Mouse (Mus musculus): ENCODE measurements around the gene Pdcd5.

The Pdcd5 gene

DNA sequence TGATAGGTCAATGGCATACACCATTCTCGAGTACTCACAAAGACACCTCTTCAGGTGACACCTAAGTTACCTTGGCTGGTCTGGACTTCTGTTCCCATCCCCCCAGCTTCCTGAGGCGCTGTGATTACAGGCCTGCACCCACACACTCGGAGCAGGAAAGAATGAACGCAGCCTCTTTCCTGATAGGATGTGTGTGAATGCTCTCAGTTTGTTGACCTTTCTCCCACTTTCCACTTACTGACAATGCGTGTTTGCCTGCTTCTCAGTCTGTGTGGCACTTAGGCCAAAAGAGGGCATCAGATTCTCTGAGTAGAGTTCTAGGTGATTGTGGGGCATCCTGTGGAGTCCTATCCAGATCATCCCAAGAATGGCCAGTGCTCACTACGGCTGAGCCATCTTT is 7.2 kb downstream of the Pdcd5 start:
- DNase-seq, result no peak

DNA sequence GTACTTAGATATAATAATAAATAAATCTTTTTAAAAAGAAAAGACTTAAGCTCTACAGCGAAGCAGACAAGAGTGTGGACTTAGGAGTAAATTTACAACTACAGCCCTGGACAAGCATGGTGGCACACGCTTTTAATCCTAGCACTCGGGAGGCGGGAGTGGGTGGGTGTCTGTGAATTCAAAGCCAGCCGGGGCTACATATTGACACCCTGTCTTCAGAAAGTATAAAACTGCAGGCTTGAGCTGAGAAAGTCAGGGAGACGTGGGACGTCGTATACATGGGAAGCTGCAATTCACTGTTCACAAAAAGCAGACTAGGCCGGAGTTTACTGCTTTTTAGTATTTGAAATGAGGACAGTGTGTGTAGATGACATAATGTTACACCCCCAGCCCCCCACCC is 10.4 kb downstream of the Pdcd5 start:
- no peak for DNase-seq

- no peak for DNase-seq
Measured at GRCm38 (mm10) chr7:35636229-35636628, 11.1 kb downstream of the Pdcd5 start.

DNA sequence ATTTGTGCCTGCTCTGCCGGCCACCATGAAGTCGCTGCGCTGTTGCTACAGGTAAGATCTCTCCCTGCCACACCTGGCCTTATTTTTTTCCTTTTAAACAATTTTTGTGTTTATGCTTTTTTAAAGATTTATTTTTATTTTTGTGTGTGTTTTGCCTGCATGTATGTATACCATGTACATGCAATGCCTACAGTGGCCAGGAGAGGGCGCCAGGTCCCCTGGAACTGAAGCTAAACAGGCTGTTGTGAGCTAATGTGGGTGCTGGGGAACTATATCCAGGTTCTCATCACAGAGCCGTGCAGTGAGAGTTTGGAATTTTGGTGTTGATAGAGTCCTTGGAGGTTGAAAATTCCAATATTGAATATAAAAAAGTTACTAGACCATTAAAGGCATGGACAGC is 18.8 kb downstream of the Pdcd5 start:
- DNase-seq, result peak; percentile 30

- no peak for DNase-seq
Measured at GRCm38 (mm10) chr7:35627371-35627770, 19.9 kb downstream of the Pdcd5 start.

DNA sequence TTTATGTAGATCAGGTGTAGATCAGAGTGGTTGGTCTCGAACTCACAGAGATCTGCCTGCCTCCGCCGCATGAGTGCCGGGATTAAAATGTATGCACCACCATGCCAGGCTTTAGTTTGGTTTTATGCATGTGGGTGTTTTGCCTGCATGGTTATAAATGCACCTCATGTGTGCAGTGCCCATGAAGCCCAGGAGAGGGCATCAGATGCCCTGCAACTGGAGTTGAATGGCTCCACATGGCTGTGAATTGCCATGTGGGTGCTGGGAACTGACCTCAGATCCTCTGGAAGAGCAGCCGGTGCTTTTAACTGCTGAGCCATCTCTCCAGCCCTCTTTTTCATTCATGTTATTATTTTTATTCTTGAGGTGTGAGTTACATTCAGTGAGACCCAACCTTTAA is 21.3 kb downstream of the Pdcd5 start:
- DNase-seq, result no peak

GRCm38 (mm10) chr7:35622626-35623025 is 24.7 kb downstream of the Pdcd5 start:
- no peak for DNase-seq

- no peak for DNase-seq
Measured at GRCm38 (mm10) chr7:35617513-35617912, 29.8 kb downstream of the Pdcd5 start.

DNA sequence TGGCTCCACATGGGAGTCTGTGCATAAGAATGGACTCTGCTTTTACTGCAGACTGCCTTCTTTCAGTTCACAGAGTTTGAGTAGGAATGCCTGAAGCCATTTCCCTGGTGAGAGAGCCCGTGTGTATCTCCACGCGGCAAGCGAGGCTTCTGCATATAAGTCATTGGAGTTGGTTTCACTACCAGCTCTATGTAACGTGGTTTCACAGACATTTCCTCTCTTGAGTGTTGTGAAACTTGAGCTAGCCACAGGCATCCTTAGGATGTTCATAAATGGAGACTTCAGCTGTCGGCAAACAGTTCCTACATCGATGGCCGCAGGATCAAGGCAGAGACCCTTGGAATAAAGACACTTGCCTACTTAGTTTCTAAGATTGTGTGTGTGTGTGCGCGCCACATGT is 38.1 kb downstream of the Pdcd5 start:
- DNase-seq, result no peak

- DNase-seq, result no peak
Measured at GRCm38 (mm10) chr7:35606816-35607215, 40.5 kb downstream of the Pdcd5 start.

DNA sequence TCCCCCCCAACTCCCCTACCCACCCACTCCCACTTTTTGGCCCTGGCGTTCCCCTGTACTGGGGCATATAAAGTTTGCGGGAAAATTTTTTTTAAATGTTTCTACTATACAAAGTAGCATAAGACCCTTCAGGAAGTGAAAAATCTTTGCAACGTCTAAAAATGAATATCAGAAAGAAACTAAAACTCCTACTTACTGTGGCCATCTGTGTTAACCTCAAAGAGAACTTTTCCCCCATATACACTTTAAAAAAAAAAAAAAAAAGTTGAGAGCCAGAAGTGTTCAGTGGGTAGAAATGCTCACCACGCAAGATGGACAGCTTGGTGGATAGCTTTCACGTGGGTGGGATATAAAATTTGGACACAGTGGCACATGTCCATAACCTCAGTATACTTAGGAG is 44.6 kb downstream of the Pdcd5 start:
- DNase-seq, result no peak

DNA sequence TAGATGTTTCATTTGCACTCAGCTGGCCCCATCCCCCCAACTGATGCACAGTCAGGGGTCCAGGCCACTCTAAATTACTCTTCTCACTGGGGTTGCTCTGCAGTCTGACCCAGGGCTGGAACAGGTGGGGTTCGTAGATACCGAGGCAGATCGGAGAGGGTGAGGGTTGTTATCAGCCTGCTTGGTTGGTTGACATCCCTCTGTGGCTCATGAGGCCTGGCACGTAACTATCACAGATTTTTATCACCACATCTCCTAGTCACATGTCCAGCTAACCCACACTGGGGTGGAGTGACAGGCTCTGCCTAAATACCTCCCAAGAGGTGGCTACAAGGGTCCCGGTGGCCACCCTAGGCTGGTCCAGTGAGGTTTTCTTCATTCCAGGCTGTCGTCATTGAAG is 46.2 kb downstream of the Pdcd5 start:
- DNase-seq, result no peak

DNA sequence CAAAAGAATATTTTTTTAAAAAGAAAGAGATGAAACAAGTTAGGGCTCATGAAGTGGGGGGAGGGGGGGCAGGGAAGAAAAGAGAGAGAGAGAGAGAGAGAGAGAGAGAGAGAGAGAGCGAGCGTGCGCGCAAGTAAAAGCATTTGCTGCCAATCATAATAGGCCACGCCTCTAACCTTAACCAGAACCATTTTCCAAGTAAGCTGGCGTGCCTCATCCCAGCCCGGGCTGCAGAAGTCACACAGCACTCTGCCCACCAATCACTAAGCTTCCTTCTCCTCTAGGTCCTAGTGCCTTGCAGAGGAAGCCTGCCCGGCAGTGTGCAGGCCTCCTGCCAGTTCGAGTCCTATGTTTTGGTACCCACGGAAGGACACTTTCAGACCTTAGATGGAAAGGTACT is 47.3 kb downstream of the Pdcd5 start:
- DNase-seq, result no peak

DNA sequence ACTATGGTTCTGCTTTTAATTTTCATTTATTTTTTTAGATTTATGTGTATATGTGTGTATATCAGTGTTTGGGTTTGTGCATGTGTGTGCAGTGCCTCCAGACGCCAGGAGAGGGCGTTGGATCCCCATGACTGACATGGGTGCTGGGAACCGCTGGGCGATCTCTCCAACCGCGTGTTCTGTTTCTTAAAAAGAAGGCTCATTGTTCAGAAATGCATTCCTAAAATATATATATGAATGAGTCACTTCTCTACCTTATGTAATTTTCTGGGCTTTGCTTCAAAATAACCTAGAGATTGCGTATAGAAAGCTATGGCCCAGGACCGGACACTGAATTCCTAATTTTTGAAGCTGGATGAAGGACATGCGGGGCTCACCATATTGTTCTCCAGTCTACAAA is 47.8 kb downstream of the Pdcd5 start:
- DNase-seq, result no peak

- no peak for DNase-seq
Measured at GRCm38 (mm10) chr7:35594311-35594710, 53.0 kb downstream of the Pdcd5 start.
